Mouse (Mus musculus): ENCODE results near the gene Tnks2.
"Not testable (repeated sequence)": the region's sequence is repeated elsewhere in the genome, so short reads cannot be mapped to it uniquely, and the experiment has no call there.

Gene Tnks2

DNA sequence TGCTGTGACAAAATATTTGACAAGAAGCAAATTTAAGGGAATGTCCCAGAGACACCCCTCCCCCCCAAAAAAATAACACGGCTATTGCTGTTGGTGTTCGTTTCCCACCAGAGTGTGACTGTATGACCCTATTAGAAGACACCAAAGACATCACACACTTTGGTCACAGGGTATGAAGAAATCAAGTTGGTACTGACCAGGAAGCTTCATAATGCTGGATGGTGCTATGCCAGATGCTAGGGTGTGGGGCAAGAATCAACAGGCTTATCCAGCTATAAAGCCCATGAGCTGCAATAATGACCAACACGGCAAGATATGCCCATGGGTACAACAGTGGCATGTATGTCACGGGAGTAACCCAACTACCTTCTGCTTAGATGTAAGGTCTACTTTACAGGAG is 11.3 kb upstream of the Tnks2 start:
- DNase-seq (ENCODE audit: low read depth, low spot score): no peak

DNA sequence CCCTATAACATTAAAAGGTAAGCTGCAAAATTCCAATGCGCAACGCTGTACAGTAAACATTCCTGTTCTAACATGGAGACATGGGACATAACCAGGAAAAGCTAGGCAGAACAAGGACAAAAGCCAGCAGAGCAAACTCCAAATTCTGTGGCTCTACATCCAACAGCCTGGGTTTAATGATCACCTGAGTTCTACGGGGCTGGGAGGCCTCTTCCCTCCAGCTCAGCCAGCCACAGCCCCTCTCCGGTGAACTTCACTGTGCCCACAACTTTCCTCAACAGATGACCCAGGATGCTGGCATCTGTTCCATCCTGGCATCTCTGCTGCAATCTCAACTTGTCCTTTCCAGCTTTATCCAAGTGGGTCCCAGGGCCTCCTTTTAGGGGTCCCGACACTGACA is 6.4 kb upstream of the Tnks2 start:
- no peak for DNase-seq (ENCODE audit: low read depth, low spot score)

DNA sequence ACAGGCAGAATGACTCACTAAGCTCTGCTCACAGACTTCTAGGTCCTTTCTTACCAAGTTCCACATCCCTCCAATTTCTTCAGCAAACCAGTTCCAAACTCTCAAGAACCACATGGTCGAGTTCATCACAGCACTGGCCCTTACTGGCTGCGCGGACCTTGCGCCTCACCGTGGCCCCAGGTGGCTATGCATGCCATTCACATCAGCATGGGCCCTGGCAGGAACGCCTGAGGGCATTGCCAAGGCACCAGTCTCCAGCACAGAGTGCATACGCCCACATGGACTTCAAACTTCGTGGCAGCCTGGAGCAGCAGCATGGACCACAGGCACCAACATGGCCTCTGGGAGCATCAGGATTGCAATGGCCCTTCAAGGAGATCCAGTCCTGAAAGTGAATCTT is 5.7 kb upstream of the Tnks2 start:
- peak; percentile 27 for DNase-seq (ENCODE audit: low read depth, low spot score)

DNA sequence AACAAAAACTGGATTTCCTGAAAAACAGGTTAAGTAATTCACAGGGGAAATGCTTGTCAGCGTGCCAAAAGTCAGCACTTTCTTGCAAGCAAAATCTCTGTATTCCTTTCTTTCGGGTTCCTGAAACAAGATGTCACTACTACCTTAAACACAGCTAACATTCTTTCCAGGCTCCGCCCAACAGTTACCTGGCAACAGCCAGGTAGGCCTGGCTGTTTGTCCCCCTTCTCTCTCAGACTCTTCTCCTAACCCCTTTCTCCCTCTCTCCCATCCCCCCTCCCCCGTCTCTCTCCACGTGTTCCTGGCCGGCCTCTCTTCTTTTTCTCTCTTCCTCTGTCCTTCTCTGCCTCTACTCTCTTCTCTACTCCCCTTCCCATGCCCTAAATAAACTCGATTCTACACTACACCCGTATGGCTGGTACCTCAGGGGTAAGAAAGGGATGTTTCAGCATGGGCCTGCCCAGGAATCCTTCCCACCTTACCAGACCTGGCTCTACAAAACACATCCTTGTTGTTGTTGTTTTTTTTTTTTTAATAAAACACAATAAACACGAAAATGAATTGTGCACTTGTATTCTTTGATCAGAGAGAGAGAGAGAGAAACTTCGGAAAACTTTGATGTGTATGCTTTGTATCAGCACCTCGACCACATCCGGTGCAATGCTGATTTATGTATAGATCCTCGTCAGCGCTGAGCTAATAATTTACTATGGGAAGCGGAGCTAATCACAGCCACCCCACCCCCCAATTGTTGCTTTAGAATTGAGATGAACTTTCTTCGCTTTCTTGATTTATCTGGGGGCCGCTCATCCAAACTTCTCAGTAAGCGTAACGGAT is 863 bp upstream of the Tnks2 start:
- peak; percentile 90 for DNase-seq (ENCODE audit: low read depth, low spot score)

DNA sequence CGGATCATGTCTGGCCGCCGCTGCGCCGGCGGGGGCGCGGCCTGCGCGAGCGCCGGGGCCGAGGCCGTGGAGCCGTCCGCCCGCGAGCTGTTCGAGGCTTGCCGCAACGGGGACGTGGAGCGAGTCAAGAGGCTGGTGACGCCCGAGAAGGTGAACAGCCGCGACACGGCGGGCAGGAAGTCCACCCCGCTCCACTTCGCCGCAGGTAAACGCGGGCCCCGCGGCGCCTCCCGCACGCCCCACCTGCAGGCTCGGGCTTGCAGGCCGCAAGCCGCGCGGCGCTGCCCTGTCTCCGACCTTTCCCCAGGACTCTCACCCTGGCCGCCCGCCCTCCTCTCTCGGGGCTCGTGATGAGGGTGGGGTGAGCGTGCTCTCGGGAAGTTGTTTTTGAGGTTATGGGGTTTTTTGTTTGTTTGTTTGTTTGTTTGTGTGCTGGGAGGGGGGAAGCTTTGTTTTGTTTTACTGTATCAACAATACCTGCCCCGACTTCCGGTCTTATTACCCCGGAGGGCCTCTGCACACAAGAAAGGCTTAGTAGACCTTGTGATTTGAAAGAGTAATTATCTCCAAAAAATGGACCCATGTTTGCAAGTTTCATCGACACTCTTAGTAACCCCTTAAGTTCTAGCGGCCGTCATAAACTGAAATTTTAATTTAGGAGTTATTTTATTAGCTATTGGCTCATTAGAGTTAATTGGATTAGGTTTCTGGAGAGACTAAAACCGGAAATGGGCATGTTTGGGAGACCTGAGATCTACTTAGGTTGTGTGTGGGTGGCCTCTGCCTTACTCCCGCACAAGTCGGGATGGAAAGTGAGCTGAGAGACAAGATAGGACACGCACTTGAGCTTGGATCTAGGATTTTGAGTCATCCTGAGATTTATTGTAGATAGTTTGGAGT is 750 bp downstream of the Tnks2 start:
- DNase-seq (ENCODE audit: low read depth, low spot score): peak; percentile 67

DNA sequence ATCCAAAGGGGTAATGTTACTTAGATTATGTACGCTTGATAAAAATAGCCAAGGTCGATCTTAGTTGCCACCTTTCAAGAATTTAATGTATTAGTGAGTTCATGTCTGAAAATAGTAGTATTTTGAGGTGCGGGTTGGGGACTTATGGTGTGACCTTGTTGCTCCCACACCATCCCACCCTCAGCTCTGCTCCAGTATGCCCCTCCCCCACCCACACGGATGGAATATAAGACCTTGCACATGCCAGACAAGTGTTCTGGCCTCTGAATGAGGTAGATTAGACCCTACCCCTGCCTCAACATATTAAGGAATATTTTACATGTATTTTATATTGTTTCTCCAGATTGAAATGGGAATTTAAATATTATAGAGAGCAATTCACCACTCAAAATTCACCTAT is 2.0 kb downstream of the Tnks2 start:
- DNase-seq (ENCODE audit: low read depth, low spot score): peak; percentile 21

DNA sequence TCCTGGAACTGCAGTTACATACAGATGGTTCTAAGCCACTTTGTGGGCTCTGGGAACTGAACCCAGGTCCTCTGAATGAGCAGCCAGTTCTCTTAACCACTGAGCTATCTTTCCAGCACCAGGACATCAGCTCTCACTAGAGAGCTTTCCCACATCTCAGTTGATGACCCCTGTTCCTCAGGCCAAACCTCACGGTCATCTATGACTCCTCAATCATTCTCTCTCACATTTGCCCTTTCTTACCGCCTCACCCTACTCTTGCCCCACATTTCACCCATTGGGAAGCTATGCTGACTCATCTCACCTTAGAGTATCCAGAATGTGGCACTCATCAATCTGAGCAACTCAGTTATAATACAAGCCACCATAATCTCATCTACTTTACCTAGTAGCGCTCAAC is 6.3 kb downstream of the Tnks2 start:
- DNase-seq (ENCODE audit: low read depth, low spot score): no peak

DNA sequence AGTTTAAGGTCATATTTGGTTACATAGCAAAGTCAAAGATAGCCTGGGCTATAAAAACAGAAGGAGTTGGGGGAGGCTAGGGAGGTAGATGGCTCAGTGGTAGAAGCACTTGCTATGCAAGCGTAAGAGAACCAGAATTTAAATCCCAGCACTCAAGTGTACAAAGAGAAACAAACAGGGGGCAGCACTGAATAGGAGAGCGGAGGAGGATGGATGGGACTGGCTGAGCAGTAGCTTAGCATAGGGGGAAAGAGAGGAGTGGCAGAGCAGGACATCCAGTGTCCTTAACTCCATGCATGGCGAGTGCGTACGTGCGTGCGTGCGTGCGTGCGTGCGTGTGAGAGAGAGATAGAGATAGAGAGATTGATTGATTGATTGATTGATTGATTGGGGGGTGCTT is 9.8 kb downstream of the Tnks2 start:
- DNase-seq (ENCODE audit: low read depth, low spot score): peak; percentile 72

DNA sequence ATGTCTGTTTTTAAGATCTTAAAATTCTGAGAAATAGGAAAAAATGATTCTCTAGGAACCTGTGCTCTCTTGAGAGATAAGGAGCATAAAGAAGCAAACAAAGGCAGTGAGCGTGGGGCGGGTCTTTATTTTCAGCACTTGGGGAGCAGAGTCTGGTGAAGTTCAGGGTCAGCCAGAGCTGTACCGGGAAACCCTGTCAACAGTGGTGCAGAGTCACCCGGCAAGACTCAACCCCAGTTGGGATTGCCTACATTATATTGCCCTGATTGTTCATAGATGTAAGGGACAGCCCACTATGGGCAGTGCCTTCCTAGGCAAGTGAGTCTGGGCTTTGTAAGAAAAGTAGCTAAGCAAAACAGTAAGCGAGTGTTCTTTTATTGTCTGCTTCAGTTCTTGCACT is 11.9 kb downstream of the Tnks2 start:
- DNase-seq (ENCODE audit: low read depth, low spot score): no peak

DNA sequence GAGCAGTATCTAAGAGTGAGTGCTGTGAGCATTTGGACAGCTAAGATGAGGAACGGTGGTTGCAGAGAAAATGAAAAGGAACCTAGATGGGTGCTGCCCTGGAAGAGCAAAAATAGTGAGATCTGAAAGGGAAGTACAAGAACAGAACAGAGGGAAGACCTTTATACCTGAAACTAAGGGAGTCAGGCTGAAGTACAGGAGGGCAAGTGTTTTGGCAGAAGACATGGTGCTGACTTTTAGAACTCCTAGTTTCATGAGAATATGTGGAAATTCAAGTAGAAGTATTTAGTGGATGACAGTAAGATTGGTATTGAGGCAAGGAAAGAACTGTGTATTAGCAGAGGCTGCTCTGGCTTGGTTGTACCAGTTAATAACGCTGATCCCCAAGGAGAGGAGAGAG is 19.8 kb downstream of the Tnks2 start:
- DNase-seq (ENCODE audit: low read depth, low spot score): no peak

DNA sequence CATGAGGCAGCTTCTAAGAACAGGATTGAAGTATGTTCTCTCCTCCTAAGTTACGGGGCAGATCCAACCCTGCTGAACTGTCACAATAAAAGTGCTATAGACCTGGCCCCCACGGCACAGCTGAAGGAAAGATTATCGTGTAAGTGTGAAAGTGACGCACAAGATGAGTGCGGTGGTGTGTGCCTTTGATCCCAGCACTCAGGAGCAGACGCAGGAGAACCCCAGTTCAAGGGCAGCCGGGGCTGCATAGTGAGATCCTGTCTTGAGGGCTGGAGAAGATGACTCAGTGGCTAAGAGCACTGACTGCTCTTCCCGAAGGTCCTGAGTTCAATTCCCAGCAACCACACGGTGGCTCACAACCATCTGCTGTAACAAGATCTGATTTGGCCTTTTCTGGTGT is 23.8 kb downstream of the Tnks2 start:
- peak; percentile 15 for DNase-seq (ENCODE audit: low read depth, low spot score)

DNA sequence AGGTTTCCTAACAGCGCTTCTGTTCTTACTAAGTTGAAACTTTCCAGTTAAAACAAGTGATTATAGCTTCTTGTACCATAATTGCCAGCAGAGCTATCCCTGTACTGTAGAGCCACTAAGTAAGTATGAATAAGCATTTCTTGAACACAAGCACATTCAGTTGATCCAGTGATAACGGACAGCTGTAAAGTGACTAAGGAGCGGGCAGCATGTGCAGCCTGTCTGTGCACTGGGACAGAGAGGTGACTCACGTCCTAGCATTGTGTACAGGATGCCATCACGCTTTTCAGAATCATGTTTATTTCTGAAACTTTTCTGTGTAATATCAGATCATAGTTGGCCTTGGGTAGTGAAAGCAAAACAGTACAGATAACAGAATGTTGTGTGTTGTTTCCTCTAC is 26.4 kb downstream of the Tnks2 start:
- DNase-seq (ENCODE audit: low read depth, low spot score): no peak

DNA sequence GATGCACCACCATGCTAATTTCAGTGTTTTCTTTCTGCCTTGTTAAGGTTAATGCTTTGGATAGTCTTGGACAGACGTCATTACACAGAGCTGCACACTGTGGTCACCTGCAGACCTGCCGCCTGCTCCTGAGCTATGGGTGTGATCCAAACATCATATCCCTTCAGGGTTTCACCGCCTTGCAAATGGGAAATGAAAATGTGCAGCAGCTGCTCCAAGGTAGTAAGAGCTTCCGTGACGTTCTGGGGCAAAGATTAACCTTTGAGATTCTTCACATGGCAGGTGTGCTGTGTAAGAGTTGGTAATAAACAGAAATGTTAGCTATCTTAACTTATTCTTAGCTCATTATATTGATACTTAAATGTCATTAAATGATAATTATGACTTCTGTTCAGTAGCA is 31.9 kb downstream of the Tnks2 start:
- no peak for DNase-seq (ENCODE audit: low read depth, low spot score)

DNA sequence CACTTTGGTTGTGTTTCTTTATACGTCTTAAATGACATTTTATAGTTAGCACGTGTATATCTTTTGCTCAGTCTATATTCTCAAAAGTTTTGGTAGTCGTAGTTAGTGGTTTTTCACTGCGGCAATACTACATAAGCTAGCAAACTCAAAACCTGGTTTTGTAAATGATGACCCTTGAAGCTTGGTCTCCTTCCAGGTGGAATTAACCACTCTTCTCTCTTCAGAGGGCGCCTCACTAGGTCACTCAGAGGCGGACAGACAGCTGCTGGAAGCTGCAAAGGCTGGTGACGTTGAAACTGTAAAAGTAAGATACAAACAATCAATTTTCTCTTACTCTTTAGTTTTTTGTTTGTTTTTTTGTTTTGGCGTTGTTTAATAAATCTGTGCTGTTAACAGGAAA is 33.4 kb downstream of the Tnks2 start:
- no peak for DNase-seq (ENCODE audit: low read depth, low spot score)

DNA sequence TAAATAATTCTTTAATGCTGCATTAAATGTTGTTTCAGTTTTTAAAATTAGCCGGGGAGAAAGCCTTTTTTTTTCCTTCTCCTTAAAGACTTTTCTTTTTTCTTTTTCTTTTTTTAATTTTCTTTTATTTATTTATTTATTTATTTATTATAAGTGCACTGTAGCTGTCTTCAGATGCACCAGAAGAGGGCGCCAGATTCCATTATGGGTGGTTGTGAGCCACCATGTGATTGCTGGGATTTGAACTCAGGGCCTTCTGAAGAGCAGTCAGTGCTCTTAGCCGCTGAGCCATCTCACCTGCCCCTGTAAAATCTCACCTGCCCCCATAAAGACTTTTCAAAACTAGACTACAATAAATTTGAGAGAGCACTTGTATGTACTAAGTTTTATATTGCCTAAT is 34.6 kb downstream of the Tnks2 start:
- DNase-seq (ENCODE audit: low read depth, low spot score): not testable (repeated sequence)

DNA sequence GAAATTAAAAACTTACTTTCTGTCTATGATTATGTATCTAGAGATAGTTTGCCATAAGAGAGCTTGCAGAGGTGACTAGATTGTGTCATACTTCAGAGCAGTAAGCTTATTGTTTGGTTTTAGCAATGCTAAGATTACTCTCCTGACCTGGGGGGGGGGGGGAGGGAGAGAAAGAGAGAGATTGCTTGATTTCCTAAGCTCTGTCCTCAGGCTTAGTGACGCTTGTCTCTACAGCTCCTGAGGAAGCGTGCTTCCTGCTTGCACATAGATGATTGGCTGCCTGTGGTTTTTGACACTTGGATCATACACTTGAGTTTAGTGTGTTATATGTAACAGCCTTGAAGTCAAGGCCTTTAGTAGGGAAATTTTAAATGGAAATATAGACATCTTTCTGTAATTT is 40.6 kb downstream of the Tnks2 start:
- no peak for DNase-seq (ENCODE audit: low read depth, low spot score)

DNA sequence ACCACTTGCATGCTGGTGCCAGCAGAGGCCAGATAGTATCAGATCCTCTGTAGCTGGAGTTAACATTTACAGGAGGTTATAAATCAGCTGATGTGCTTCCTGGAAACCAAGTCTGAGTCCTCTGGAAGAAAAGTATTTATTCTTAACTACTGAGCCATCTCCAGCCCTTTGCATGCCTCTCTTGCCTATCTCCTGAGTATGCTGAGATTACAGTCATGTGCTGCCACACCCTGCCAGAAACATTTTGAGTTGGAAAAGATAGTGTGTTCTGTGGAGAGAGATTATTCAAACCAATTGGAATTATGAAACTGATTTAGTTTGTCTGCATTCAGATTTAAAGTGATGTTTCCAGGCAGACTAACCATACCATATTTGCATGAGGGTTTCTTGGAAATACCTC is 43.3 kb downstream of the Tnks2 start:
- DNase-seq (ENCODE audit: low read depth, low spot score): no peak

DNA sequence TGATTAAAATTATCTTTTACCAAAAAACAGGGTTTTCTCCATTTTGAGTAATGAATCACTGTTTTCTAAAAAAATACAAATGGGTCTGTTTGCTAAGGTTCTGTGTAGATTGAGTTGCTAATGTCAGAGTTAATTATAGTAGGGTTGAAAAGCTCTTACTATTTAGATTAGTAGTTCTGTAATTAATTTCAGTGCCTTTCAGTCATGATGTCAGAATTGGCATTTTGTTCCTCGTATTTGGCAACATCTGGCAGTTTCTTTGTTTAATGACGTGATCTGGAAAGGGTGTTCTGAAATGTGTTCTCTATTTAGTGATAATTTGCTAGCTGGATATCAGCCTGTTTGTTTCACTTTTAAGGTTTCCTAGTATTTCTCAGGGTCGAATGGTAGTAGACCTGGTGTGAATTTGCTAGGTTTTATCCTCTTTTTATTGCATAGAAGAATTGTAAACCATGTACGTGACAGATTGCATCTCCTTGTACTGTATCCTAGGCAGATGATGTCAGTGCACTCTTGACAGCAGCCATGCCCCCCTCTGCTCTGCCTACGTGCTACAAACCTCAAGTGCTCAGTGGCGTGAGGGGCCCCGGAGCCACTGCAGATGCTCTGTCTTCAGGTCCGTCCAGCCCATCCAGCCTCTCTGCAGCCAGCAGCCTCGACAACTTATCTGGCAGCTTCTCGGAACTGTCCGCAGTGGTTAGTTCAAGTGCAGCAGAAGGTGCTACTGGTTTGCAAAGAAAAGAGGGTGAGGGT is 44.9 kb downstream of the Tnks2 start:
- DNase-seq (ENCODE audit: low read depth, low spot score): no peak

DNA sequence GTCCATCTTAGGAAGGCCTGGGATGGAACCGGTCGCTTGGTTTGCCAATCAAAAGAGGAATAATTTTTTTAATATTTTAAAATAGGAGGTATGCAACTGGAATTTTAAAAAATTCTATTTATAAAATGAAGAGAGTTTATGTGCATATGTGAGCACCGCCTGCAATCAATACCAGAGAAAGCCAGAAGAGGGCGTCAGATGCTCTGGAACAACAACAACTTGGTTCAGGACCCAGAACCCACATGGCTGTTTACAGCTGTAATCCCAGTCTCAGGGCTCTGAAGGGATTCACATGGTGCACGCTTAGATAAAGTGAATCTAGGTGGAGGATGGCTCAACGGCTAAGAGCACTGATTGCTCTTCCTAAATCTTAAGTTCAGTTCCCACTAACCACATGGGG is 49.1 kb downstream of the Tnks2 start:
- DNase-seq (ENCODE audit: low read depth, low spot score): peak; percentile 76

DNA sequence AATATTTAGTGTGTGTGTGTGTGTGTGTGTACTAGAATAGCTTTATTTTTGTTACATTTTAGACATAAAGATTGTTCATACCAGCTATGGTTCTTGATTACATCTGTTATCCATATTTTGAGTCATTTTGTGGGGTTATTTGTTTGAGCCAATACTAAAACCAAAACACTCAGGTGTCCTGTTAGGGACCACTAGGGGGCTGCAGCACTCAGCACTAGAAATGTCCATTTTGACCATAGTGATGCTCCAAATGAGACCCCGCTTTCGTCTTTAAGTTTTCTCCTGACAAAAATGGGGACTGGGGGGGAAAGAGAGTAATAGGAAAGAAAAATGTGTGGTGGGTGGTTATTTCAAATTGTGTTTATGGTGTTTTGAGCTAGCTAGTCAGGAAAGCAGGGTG is 52.3 kb downstream of the Tnks2 start:
- DNase-seq (ENCODE audit: low read depth, low spot score): peak; percentile 39

DNA sequence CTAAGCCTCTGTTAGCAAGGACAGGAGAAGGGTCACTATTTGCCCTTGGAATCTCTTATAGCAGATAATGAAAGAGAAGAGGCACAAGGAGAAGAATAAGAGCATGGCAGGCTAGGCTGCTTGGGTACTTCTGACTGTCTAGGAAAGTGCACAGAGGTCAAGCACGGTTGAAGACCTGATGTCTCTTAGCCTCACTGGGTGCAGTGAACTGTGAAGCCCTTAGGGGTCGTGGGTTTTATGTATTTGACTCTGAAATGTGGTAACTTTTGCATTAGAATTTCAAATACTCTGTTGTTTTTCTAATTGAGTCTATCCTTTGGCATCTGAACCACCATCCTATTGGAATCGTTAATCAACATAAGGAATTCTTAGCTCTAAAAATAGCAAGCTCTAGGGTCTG is 53.7 kb downstream of the Tnks2 start:
- DNase-seq (ENCODE audit: low read depth, low spot score): peak; percentile 69

DNA sequence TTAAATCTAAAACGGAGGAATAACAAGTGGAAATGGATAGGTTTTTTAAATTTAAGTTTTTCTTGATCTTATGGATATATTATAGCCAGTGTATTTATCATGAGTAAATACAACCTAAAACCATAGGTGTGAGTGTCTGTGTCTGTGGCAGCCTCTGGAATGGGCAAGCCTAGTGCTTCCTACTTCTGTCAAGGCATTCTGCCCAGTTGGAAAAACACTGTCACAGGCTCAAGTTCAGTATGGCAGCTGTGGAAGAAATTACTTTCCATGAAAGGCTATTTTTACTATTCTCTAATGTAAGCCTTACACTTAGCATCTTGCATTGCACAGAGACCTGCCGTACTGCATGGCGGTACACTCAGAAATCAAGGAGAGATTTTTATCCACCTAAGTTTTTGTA is 57.7 kb downstream of the Tnks2 start:
- no peak for DNase-seq (ENCODE audit: low read depth, low spot score)

Data from R1 (cell line).